ENCODE assay signal across 26 mouse cellular contexts in genomic region chr3:55333511-55333910, GRCm38 (mm10).
"Had no signal": no experiment of that assay in that cellular context is flagged by ENCODE, and none has a peak within 500 bp of the region (broad histone marks: within the 10 kb centered on the region; RNA-seq: fewer than 3 reads in every experiment).

No protein-coding gene starts in this region.

- H3K9me3 ChIP-seq: heart, embryonic 13.5 days; heart, embryonic 15.5 days; hindbrain, embryonic 15.5 days; kidney, embryonic 15.5 days; limb, embryonic 15.5 days; liver, embryonic 12.5 days had no signal

- H3K36me3 ChIP-seq: heart, embryonic 13.5 days; heart, embryonic 15.5 days; kidney, embryonic 15.5 days; limb, embryonic 13.5 days; limb, embryonic 15.5 days; liver, embryonic 12.5 days had no signal

- H3K4me1 ChIP-seq: heart, embryonic 13.5 days; heart, embryonic 15.5 days; hindbrain, embryonic 13.5 days; hindbrain, embryonic 15.5 days; limb, embryonic 15.5 days; liver, embryonic 12.5 days had no signal

- H3K27ac ChIP-seq: gastrocnemius, adult 2 months; heart, embryonic 13.5 days; heart, embryonic 15.5 days; hindbrain, embryonic 13.5 days; hindbrain, embryonic 15.5 days; hindbrain, postnatal 0 days; kidney, embryonic 15.5 days; kidney, postnatal 0 days; limb, embryonic 13.5 days; limb, embryonic 15.5 days; liver, embryonic 12.5 days; liver, embryonic 14.5 days had no signal

- DNase-seq: gastrocnemius, adult 2 months; gastrocnemius, postnatal 10 days; gastrocnemius, postnatal 25 days; heart, adult 11 months; heart, postnatal 14 days; heart, postnatal 36 days; kidney, adult 11 months; kidney, adult 2 months; kidney, adult 9 months; kidney, postnatal 14 days; kidney, postnatal 36 days; layer of hippocampus, postnatal 36 days; left cerebral cortex, postnatal 4 days had no signal

- H3K9ac ChIP-seq: heart, embryonic 13.5 days; heart, embryonic 15.5 days; hindbrain, embryonic 13.5 days; hindbrain, embryonic 15.5 days; kidney, embryonic 15.5 days; limb, embryonic 13.5 days; limb, embryonic 15.5 days; liver, embryonic 12.5 days; liver, embryonic 14.5 days had no signal

- H3K4me3 ChIP-seq: gastrocnemius, adult 2 months; heart, embryonic 13.5 days; heart, embryonic 15.5 days; hindbrain, embryonic 13.5 days; hindbrain, embryonic 15.5 days; kidney, embryonic 15.5 days; limb, embryonic 13.5 days; limb, embryonic 15.5 days; liver, embryonic 12.5 days had no signal

- ATAC-seq: hindbrain, postnatal 0 days; intestine, embryonic 16.5 days; liver, embryonic 12.5 days had no signal

- H3K27me3 ChIP-seq: heart, embryonic 13.5 days; heart, embryonic 15.5 days; hindbrain, embryonic 13.5 days; hindbrain, embryonic 15.5 days; kidney, embryonic 15.5 days; limb, embryonic 13.5 days; limb, embryonic 15.5 days; liver, embryonic 12.5 days had no signal

- H3K4me2 ChIP-seq: heart, embryonic 11.5 days; heart, embryonic 13.5 days; heart, embryonic 15.5 days; hindbrain, embryonic 13.5 days; hindbrain, embryonic 15.5 days; kidney, embryonic 15.5 days; limb, embryonic 13.5 days; limb, embryonic 15.5 days; liver, embryonic 12.5 days had no signal
